Comparison of ENCODE assay signal across 11 mouse cellular contexts in the genomic region with DNA sequence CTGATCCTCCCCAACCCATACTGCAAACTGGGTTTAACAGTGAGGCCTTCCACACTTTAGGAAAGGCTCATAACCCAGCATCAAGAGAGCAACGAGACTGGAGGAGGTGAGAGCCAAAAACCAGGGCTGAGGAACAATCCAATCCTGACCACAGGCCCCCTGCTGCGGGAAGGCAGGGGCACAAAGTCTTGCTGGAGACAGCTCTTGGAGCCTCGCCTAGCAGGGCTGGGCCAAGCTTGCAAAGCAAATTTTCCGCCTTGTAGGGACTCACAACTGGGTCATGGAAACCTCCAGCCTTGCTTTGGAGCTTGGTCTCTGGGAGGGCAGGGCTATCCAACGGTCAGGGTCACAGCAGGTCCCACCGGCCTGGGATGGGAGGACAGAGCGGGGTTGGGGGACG. TPM values are rescaled to one million over a fixed set of nuclear protein-coding genes. Genes with fewer than 3 reads are reported as not detected.
DNase-seq lines count a peak whose midpoint lies in the region; ATAC-seq and TF ChIP-seq lines count a peak whose summit lies in the region.
"Had no signal": no experiment of that assay in that cellular context is flagged by ENCODE, and none has a peak within 500 bp of the region (broad histone marks: within the 10 kb centered on the region; RNA-seq: fewer than 3 reads in every experiment).

No protein-coding gene starts in this region.

- TF ChIP-seq CTCF in hindbrain, postnatal 0 days (IDR thresholded peaks at IDR 0.05; ENCODE audit: low read depth): no peak
- TF ChIP-seq CTCF in layer of hippocampus, adult 2 months (conservative IDR thresholded peaks at IDR 0.05): no peak

- peak; percentile 55 for DNase-seq in hindbrain, postnatal 0 days (ENCODE audit: low spot score)
- peak; percentile 78 for DNase-seq in Muller cell, postnatal 12 days (ENCODE audit: inconsistent ontology term)
- DNase-seq in embryonic facial prominence, embryonic 10.5 days (ENCODE audit: low spot score): no peak
- DNase-seq in layer of hippocampus, adult 2 months (ENCODE audit: low spot score in 2 of 2): peak in 1 of 2 experiments; percentile 47
- DNase-seq in natural killer cell, adult 2 months (ENCODE audit: low spot score in 2 of 2): no peak
- no peak for DNase-seq in spleen, postnatal 10 days (ENCODE audit: low spot score in 2 of 2)
- DNase-seq: lung, embryonic 14.5 days had no signal

- H3K27me3 ChIP-seq in hindbrain, postnatal 0 days (ENCODE audit: insufficient read depth, low read length): no peaks in the 10 kb centered on the region
- H3K27me3 ChIP-seq in hindbrain, embryonic 13.5 days: 0 out of 2 replicates have a peak, but pooled peaks cover 5% of the 10 kb centered on the region
- H3K27me3 ChIP-seq in embryonic facial prominence, embryonic 10.5 days (replicated peaks; ENCODE audit: low read depth, poor library complexity, severe bottlenecking): no peaks in the 10 kb centered on the region

- H3K27ac ChIP-seq in hindbrain, postnatal 0 days: no peak overlapping the region
- H3K27ac ChIP-seq in hindbrain, embryonic 13.5 days: no peak overlapping the region
- peak overlapping the region; percentile 71 for H3K27ac ChIP-seq in embryonic facial prominence, embryonic 10.5 days (replicated peaks)
- peak overlapping the region; percentile 18; the same call in 1 of the 2 replicates for H3K27ac ChIP-seq in layer of hippocampus, adult 2 months

- 0 out of 2 replicates have a peak, but pooled peaks cover 3% of the 10 kb centered on the region for H3K4me1 ChIP-seq in hindbrain, postnatal 0 days (ENCODE audit: insufficient read depth, low read length)
- H3K4me1 ChIP-seq in hindbrain, embryonic 13.5 days (replicated peaks): peaks cover 5% of the 10 kb centered on the region; the same call in 1 of the 2 replicates
- H3K4me1 ChIP-seq in embryonic facial prominence, embryonic 10.5 days: peaks cover 74% of the 10 kb centered on the region

- no peaks in the 10 kb centered on the region for H3K36me3 ChIP-seq in hindbrain, postnatal 0 days (ENCODE audit: insufficient read depth, low read length)
- H3K36me3 ChIP-seq in hindbrain, embryonic 13.5 days: no peaks in the 10 kb centered on the region
- H3K36me3 ChIP-seq in embryonic facial prominence, embryonic 10.5 days (replicated peaks): peaks cover 20% of the 10 kb centered on the region

- peak; percentile 35; the same call in 1 of the 2 replicates for ATAC-seq in hindbrain, postnatal 0 days
- no peak for ATAC-seq in hindbrain, embryonic 13.5 days (ENCODE audit: low FRiP score)
- ATAC-seq in inflammation-experienced regulatory T-cells, adult 6 months: no peak
- ATAC-seq: CD4-positive, CD25-positive, alpha-beta regulatory T cell, adult 4 months had no signal

- H3K4me2 ChIP-seq in hindbrain, postnatal 0 days (ENCODE audit: low read depth, low read length): no peak overlapping the region
- H3K4me2 ChIP-seq in hindbrain, embryonic 13.5 days: no peak overlapping the region
- H3K4me2 ChIP-seq: lung, embryonic 14.5 days had no signal

- no peak overlapping the region for H3K9ac ChIP-seq in hindbrain, postnatal 0 days (replicated peaks; ENCODE audit: low read length)
- H3K9ac ChIP-seq in hindbrain, embryonic 13.5 days: no peak overlapping the region
- H3K9ac ChIP-seq: lung, embryonic 14.5 days had no signal

- H3K4me3 ChIP-seq in hindbrain, postnatal 0 days (ENCODE audit: low read length): no peak overlapping the region
- no peak overlapping the region for H3K4me3 ChIP-seq in hindbrain, embryonic 13.5 days
- no peak overlapping the region for H3K4me3 ChIP-seq in embryonic facial prominence, embryonic 10.5 days
- H3K4me3 ChIP-seq in layer of hippocampus, adult 2 months: no peak overlapping the region

- no peaks in the 10 kb centered on the region for H3K9me3 ChIP-seq in hindbrain, postnatal 0 days (ENCODE audit: low read length)
- H3K9me3 ChIP-seq in hindbrain, embryonic 13.5 days: no peaks in the 10 kb centered on the region
- no peaks in the 10 kb centered on the region for H3K9me3 ChIP-seq in embryonic facial prominence, embryonic 10.5 days

- WGBS in hindbrain, postnatal 0 days: 46% methylated on average over 8 of the region's 8 CpGs
- WGBS in hindbrain, embryonic 13.5 days: 72% methylated on average over 8 of the region's 8 CpGs
- WGBS in embryonic facial prominence, embryonic 10.5 days: 75% methylated on average over 8 of the region's 8 CpGs

RNA-seq across cellular contexts. Expression of a gene that starts 36.1 kb away (rescaled TPM):
- 6.7 and 7.2 TPM in 2 replicates for total RNA-seq in hindbrain, postnatal 0 days (2014; rRNA removed)
- 5.0 and 5.6 TPM in 2 replicates for polyA plus RNA-seq in hindbrain, postnatal 0 days (2015; fragmentation: Nextera tagmentation; extraction: Ambion mirVana)
- polyA plus RNA-seq in hindbrain, embryonic 13.5 days (2015; fragmentation: Nextera tagmentation; extraction: Ambion mirVana): 3.0 and 3.8 TPM in 2 replicates
- 87.6 and 94.6 TPM in 2 replicates for polyA plus RNA-seq in embryonic facial prominence, embryonic 10.5 days (2016; fragmentation: Nextera tagmentation; extraction: Ambion mirVana)
- 1 to 10 TPM; 1.4 to 2.5 TPM for total RNA-seq in layer of hippocampus, adult 2 months (2021)
- polyA plus RNA-seq in inflammation-experienced regulatory T-cells, adult 6 months (2017; shearing (Covaris generic)): not detected
- total RNA-seq: neutrophil, adult 5-6 weeks had no signal
- polyA plus RNA-seq: CD4-positive, CD25-positive, alpha-beta regulatory T cell, adult 4 months had no signal

RNA-seq across cellular contexts. Expression of a gene that starts 40.7 kb away (rescaled TPM):
- total RNA-seq in hindbrain, postnatal 0 days (2014; rRNA removed): 49.1 and 53.5 TPM in 2 replicates
- polyA plus RNA-seq in hindbrain, postnatal 0 days (2015; fragmentation: Nextera tagmentation; extraction: Ambion mirVana): 36.6 and 37.4 TPM in 2 replicates
- polyA plus RNA-seq in hindbrain, embryonic 13.5 days (2015; fragmentation: Nextera tagmentation; extraction: Ambion mirVana): 38.3 and 41.0 TPM in 2 replicates
- 53.9 and 56.0 TPM in 2 replicates for polyA plus RNA-seq in embryonic facial prominence, embryonic 10.5 days (2016; fragmentation: Nextera tagmentation; extraction: Ambion mirVana)
- total RNA-seq in layer of hippocampus, adult 2 months (2021): 10 to 100 TPM; 36.7 to 40.8 TPM
- 10 to 100 TPM; 36.4 to 43.6 (median 36.4) TPM for polyA plus RNA-seq in inflammation-experienced regulatory T-cells, adult 6 months (2017; shearing (Covaris generic))

RNA-seq across cellular contexts. Expression of a gene that starts 58.8 kb away (rescaled TPM):
- 3.6 and 13.3 TPM in 2 replicates for total RNA-seq in hindbrain, postnatal 0 days (2014; rRNA removed)
- polyA plus RNA-seq in hindbrain, postnatal 0 days (2015; fragmentation: Nextera tagmentation; extraction: Ambion mirVana): 8.4 and 9.0 TPM in 2 replicates
- polyA plus RNA-seq in hindbrain, embryonic 13.5 days (2015; fragmentation: Nextera tagmentation; extraction: Ambion mirVana): 3.8 and 5.8 TPM in 2 replicates
- 10.2 and 10.3 TPM in 2 replicates for polyA plus RNA-seq in embryonic facial prominence, embryonic 10.5 days (2016; fragmentation: Nextera tagmentation; extraction: Ambion mirVana)
- 1 to 10 TPM; 4.2 to 4.5 TPM for total RNA-seq in layer of hippocampus, adult 2 months (2021)
- polyA plus RNA-seq in inflammation-experienced regulatory T-cells, adult 6 months (2017; shearing (Covaris generic)): not detected
- total RNA-seq: neutrophil, adult 5-6 weeks had no signal
- polyA plus RNA-seq: CD4-positive, CD25-positive, alpha-beta regulatory T cell, adult 4 months had no signal

Comparison
In these comparisons a context has a peak if more than half of its experiments do, and no peak if none do; other contexts are left out.
1. DNase-seq: peak in hindbrain, postnatal 0 days (single experiment) and Muller cell, postnatal 12 days (single experiment); none in embryonic facial prominence, embryonic 10.5 days (single experiment), natural killer cell, adult 2 months (0 of 2) and spleen, postnatal 10 days (0 of 2).
2. H3K27ac ChIP-seq: peak in embryonic facial prominence, embryonic 10.5 days (single experiment) and layer of hippocampus, adult 2 months (single experiment); none in hindbrain, postnatal 0 days (single experiment) and hindbrain, embryonic 13.5 days (single experiment).
3. RNA of a gene that starts 36.1 kb away (polyA plus RNA-seq): 87.6 to 94.6 TPM in embryonic facial prominence, embryonic 10.5 days; 5.0 to 5.6 TPM in hindbrain, postnatal 0 days, 3.0 to 3.8 TPM in hindbrain, embryonic 13.5 days and not detected in inflammation-experienced regulatory T-cells, adult 6 months; every median in the first group is over 10 times any median in the second.